Mouse (Mus musculus): ENCODE results near the gene Atg101. TPM values are rescaled to one million over a fixed set of nuclear protein-coding genes. Genes with fewer than 3 reads are reported as not detected.

Gene Atg101
- polyA plus RNA-seq, 1 experiment from 2014 or later, result 69.7 TPM

DNA sequence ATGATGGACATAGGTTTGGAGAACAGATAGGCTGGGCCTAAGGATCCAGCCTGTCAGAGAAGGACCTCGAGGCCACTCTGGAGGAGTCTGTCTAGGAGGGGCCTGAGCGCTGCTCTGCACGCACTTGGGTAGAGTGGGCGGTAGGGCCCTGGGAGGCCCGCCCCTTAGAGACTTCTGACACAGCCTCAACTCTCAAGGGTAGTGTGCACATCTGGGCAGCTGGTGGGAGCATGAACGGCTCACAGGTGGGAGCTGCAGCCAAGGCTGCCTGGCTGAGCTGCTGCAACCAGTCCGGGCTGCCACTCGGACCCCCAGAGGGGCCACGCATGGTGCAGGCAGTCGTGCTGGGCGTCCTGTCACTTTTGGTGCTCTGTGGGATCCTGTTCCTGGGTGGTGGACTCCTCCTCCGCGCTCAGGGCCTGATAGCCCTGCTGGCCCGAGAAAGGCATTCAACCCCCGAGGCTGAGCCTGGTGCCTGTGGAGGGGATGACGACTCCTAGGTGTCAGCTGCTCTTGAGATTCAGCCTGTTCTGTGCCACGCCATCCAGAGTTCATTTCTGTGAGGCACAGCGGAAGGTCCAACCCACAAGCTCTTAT, 9.1 kb downstream of the Atg101 start, which contains the start of gene 6030408B16Rik:
Gene 6030408B16Rik, plus strand, starts transcription at position 188 of the 597 bp plus-strand sequence.
- Histone ChIP-seq H3K4me2 (no peak within 1 kb of the TSS), H3K4me3 (no peak within 1 kb of the TSS), H3K9ac (no peak within 1 kb of the TSS), H3K27ac (no peak within 1 kb of the TSS), H3K4me1 (peaks cover 25% of the 10 kb centered on the region), H3K9me3 (no peaks in the 10 kb centered on the region), H3K36me3 (peaks cover 38% of the 10 kb centered on the region), H3K27me3 (no peaks in the 10 kb centered on the region)
- 45% methylated on average over 18 of the region's 18 CpGs for WGBS
- no peak for ATAC-seq (ENCODE audit: insufficient number of reproducible peaks, low FRiP score, low TSS enrichment, low read depth)

- no peak for ATAC-seq (ENCODE audit: insufficient number of reproducible peaks, low FRiP score, low TSS enrichment, low read depth)
- H3K36me3 ChIP-seq, result peaks cover 27% of the 10 kb centered on the region
- no peaks in the 10 kb centered on the region for H3K9me3 ChIP-seq
- no peak overlapping the region for H3K9ac ChIP-seq
- H3K4me1 ChIP-seq, result peaks cover 25% of the 10 kb centered on the region
- H3K4me2 ChIP-seq, result no peak overlapping the region
- WGBS, result 46% methylated on average over 16 of the region's 16 CpGs
- no peaks in the 10 kb centered on the region for H3K27me3 ChIP-seq
- no peak overlapping the region for H3K27ac ChIP-seq
- H3K4me3 ChIP-seq, result no peak overlapping the region
Measured at GRCm38 (mm10) chr15:101294028-101294894, 10.2 kb downstream of the Atg101 start.

GRCm38 (mm10) chr15:101295106-101295505, 11.0 kb downstream of the Atg101 start:
- 66% methylated on average over 7 of the region's 7 CpGs for WGBS

GRCm38 (mm10) chr15:101295616-101296015, 11.5 kb downstream of the Atg101 start:
- no peaks in the 10 kb centered on the region for H3K9me3 ChIP-seq
- 0 out of 2 replicates have a peak overlapping the region, but pooled peaks have one; percentile 17 for H3K27ac ChIP-seq
- no peak for ATAC-seq (ENCODE audit: insufficient number of reproducible peaks, low FRiP score, low TSS enrichment, low read depth)
- H3K4me3 ChIP-seq, result no peak overlapping the region
- H3K4me2 ChIP-seq, result no peak overlapping the region
- no peaks in the 10 kb centered on the region for H3K27me3 ChIP-seq
- H3K9ac ChIP-seq, result no peak overlapping the region
- 93% methylated on average over 10 of the region's 10 CpGs for WGBS
- peaks cover 25% of the 10 kb centered on the region for H3K4me1 ChIP-seq
- H3K36me3 ChIP-seq, result peaks cover 13% of the 10 kb centered on the region

More at GRCm38 (mm10) chr15:101295106-101295505, 11.0 kb downstream of the Atg101 start:
- no peak overlapping the region for H3K4me2 ChIP-seq
- no peak overlapping the region for H3K4me3 ChIP-seq
- no peak overlapping the region for H3K27ac ChIP-seq
- no peak overlapping the region for H3K9ac ChIP-seq
- peaks cover 18% of the 10 kb centered on the region for H3K36me3 ChIP-seq
- peaks cover 25% of the 10 kb centered on the region for H3K4me1 ChIP-seq
- no peak for ATAC-seq (ENCODE audit: insufficient number of reproducible peaks, low FRiP score, low TSS enrichment, low read depth)
- H3K9me3 ChIP-seq, result no peaks in the 10 kb centered on the region
- H3K27me3 ChIP-seq, result no peaks in the 10 kb centered on the region

- 63% methylated on average over 11 of the region's 11 CpGs for WGBS
- H3K4me2 ChIP-seq, result no peak overlapping the region
Measured at GRCm38 (mm10) chr15:101296091-101296490, 12.0 kb downstream of the Atg101 start.

DNA sequence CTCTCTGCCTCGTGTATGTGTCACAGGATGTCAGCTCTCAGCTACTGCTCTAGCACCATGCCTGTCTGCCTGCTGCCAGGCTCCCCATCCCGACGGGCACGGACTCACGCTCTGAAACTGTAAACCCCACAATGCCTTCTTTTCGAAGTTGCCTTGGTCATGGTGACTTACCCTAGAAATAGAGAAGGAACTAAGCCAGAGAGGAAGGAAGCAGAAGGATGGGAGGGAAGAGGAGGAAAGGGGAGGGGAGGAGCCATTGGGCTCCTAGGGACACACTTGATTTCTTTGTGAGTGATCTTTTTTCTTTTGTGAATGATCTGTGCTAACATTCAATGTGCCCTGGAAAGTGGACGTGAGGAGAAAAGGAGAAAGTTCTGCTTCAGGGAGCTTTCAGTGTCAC, 13.9 kb downstream of the Atg101 start:
- Histone ChIP-seq H3K4me2 (no peak overlapping the region), H3K9me3 (no peaks in the 10 kb centered on the region), H3K27me3 (no peaks in the 10 kb centered on the region), H3K36me3 (no peaks in the 10 kb centered on the region), H3K4me1 (peaks cover 22% of the 10 kb centered on the region), H3K4me3 (no peak overlapping the region), H3K9ac (no peak overlapping the region), H3K27ac (no peak overlapping the region)
- ATAC-seq (ENCODE audit: insufficient number of reproducible peaks, low FRiP score, low TSS enrichment, low read depth), result no peak
- WGBS, result 36% methylated on average over 7 of the region's 7 CpGs

More at GRCm38 (mm10) chr15:101296091-101296490, 12.0 kb downstream of the Atg101 start:
- Histone ChIP-seq H3K9ac (no peak overlapping the region), H3K36me3 (peaks cover 8% of the 10 kb centered on the region), H3K4me1 (peaks cover 25% of the 10 kb centered on the region), H3K9me3 (no peaks in the 10 kb centered on the region), H3K27me3 (no peaks in the 10 kb centered on the region), H3K4me3 (no peak overlapping the region), H3K27ac (0 out of 2 replicates have a peak overlapping the region, but pooled peaks have one; percentile 17)
- ATAC-seq (ENCODE audit: insufficient number of reproducible peaks, low FRiP score, low TSS enrichment, low read depth), result no peak

DNA sequence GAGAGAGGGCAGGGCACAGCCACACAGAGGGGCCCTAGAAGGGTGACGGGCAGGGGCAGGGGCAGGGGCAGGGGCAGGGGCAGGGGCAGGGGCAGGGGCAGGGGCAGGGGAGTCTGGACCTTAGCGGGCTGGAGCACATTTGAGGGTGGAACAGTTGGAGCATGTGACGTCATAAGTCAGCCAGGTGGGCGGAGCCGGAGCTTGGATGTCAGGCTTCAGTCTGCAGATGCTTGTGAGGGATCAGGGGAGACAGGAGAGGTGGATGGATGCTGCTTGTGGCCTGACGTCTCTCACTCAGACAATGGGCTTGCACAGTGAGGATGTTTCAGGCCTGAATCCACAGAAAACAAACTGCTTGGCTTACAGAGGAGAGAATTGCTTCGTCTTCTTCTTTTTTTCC, 14.5 kb downstream of the Atg101 start:
- H3K27ac ChIP-seq, result no peak overlapping the region
- no peak overlapping the region for H3K4me3 ChIP-seq
- WGBS, result 20% methylated on average over 7 of the region's 7 CpGs
- no peak overlapping the region for H3K4me2 ChIP-seq
- no peak overlapping the region for H3K9ac ChIP-seq
- peaks cover 18% of the 10 kb centered on the region for H3K4me1 ChIP-seq
- ATAC-seq (ENCODE audit: insufficient number of reproducible peaks, low FRiP score, low TSS enrichment, low read depth), result no peak
- H3K36me3 ChIP-seq, result no peaks in the 10 kb centered on the region
- H3K27me3 ChIP-seq, result no peaks in the 10 kb centered on the region
- H3K9me3 ChIP-seq, result no peaks in the 10 kb centered on the region

DNA sequence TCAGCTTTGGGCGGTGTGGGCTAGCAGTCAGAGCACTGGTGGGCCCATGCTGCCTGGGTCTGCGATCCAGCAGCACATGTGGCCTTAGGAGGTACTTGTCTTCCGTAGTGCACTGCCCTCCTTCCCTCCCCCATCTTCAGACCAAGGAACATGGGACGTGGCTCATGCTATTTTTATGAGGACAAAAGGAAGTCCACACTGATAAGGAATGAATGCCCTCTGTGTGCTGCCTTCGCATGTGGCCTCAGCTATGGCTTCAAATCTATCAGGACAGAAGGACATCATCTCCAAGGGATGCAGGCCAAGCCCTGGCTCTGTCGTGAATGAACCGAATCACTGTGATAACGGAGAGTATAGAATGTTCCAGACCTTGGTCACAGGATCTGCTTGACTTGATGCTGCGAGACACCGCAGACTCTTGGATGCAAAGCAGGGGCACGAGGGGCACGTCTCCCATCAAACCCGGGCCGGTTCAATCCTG, 15.4 kb downstream of the Atg101 start:
- Histone ChIP-seq H3K36me3 (no peaks in the 10 kb centered on the region), H3K4me1 (peaks cover 9% of the 10 kb centered on the region; the same call in 1 of the 2 replicates), H3K4me3 (no peak overlapping the region), H3K9ac (no peak overlapping the region), H3K27ac (no peak overlapping the region), H3K9me3 (no peaks in the 10 kb centered on the region), H3K4me2 (no peak overlapping the region), H3K27me3 (no peaks in the 10 kb centered on the region)
- 80% methylated on average over 14 of the region's 14 CpGs for WGBS
- ATAC-seq (ENCODE audit: insufficient number of reproducible peaks, low FRiP score, low TSS enrichment, low read depth), result no peak

- WGBS, result 76% methylated on average over 6 of the region's 6 CpGs
- Histone ChIP-seq H3K27me3 (no peaks in the 10 kb centered on the region), H3K4me1 (peaks cover 4% of the 10 kb centered on the region; the same call in 1 of the 2 replicates), H3K9me3 (no peaks in the 10 kb centered on the region), H3K27ac (no peak overlapping the region), H3K9ac (no peak overlapping the region), H3K36me3 (no peaks in the 10 kb centered on the region), H3K4me3 (no peak overlapping the region), H3K4me2 (no peak overlapping the region)
- no peak for ATAC-seq (ENCODE audit: insufficient number of reproducible peaks, low FRiP score, low TSS enrichment, low read depth)
Measured at GRCm38 (mm10) chr15:101300128-101300527, 16.1 kb downstream of the Atg101 start.

GRCm38 (mm10) chr15:101302201-101302600, 18.1 kb downstream of the Atg101 start:
- Histone ChIP-seq H3K4me3 (no peak overlapping the region), H3K9ac (no peak overlapping the region), H3K9me3 (no peaks in the 10 kb centered on the region), H3K27me3 (no peaks in the 10 kb centered on the region), H3K4me2 (no peak overlapping the region), H3K4me1 (no peaks in the 10 kb centered on the region), H3K36me3 (no peaks in the 10 kb centered on the region), H3K27ac (no peak overlapping the region)
- ATAC-seq (ENCODE audit: insufficient number of reproducible peaks, low FRiP score, low TSS enrichment, low read depth), result no peak
- 70% methylated on average over 3 of the region's 3 CpGs for WGBS

- Histone ChIP-seq H3K27me3 (no peaks in the 10 kb centered on the region), H3K4me1 (0 out of 2 replicates have a peak, but pooled peaks cover 2% of the 10 kb centered on the region), H3K9me3 (no peaks in the 10 kb centered on the region), H3K36me3 (no peaks in the 10 kb centered on the region), H3K4me2 (no peak overlapping the region), H3K27ac (no peak overlapping the region), H3K4me3 (no peak overlapping the region), H3K9ac (no peak overlapping the region)
- ATAC-seq (ENCODE audit: insufficient number of reproducible peaks, low FRiP score, low TSS enrichment, low read depth), result no peak
- 86% methylated on average over 4 of the region's 4 CpGs for WGBS
Measured at GRCm38 (mm10) chr15:101303830-101304229, 19.8 kb downstream of the Atg101 start.

DNA sequence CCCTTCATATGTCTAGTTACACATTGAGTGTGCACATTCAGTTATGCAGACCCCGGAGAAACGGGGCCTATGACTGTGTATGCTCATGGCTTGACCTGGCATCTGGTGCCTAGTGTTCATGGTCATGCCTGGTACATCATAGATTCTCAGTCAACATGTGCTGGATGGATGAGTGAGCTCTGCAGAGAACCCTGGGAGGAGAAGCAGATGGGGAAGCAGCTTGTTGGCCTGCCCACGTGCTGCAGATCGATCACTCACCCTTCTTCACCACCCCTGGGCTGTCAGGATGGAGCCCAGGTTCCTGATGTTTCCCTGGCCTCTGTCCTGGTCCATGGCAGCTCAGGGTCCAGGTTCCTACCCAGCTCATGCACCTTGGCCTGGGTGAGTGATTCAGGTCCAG, 22.4 kb downstream of the Atg101 start:
- Histone ChIP-seq H3K4me2 (no peak overlapping the region), H3K36me3 (no peaks in the 10 kb centered on the region), H3K9me3 (no peaks in the 10 kb centered on the region), H3K4me3 (no peak overlapping the region), H3K4me1 (0 out of 2 replicates have a peak, but pooled peaks cover 7% of the 10 kb centered on the region), H3K9ac (no peak overlapping the region), H3K27ac (no peak overlapping the region), H3K27me3 (no peaks in the 10 kb centered on the region)
- 89% methylated on average over 4 of the region's 4 CpGs for WGBS
- no peak for ATAC-seq (ENCODE audit: insufficient number of reproducible peaks, low FRiP score, low TSS enrichment, low read depth)

Measured in limb, embryonic 15.5 days (tissue).